Comparison of ENCODE assay signal across 7 mouse cellular contexts in genomic region chr7:30562526-30563116, GRCm38 (mm10). TPM values are rescaled to one million over a fixed set of nuclear protein-coding genes. Genes with fewer than 3 reads are reported as not detected.
DNase-seq lines count a peak whose midpoint lies in the region; ATAC-seq and TF ChIP-seq lines count a peak whose summit lies in the region.

No protein-coding gene starts in this region.

- no peaks in the 10 kb centered on the region for H3K79me2 ChIP-seq in liver, adult 2 months (ENCODE audit: control insufficient read depth, insufficient read depth, low read length)

- peak; percentile 10 for ATAC-seq in erythroid progenitor cell, adult 5-6 weeks (replicated peaks; ENCODE audit: low FRiP score, poor library complexity, severe bottlenecking)
- ATAC-seq in limb, embryonic 14.5 days (ENCODE audit: low FRiP score, low read depth), result no peak; the same call in 1 of the 2 replicates
- ATAC-seq in neutrophil, adult 5-6 weeks (ENCODE audit: extremely low read depth, insufficient number of reproducible peaks, low FRiP score, poor library complexity, severe bottlenecking), result peak; percentile 2; the same call in 1 of the 2 replicates

- peak overlapping the region; percentile 48 for H3K4me2 ChIP-seq in limb, embryonic 14.5 days (replicated peaks; ENCODE audit: low read depth, low read length, severe bottlenecking)

- no peaks in the 10 kb centered on the region for H3K36me3 ChIP-seq in liver, adult 2 months (ENCODE audit: control insufficient read depth, insufficient read depth, low read length)
- H3K36me3 ChIP-seq in limb, embryonic 14.5 days (ENCODE audit: control insufficient read depth, insufficient read depth, low read length), result peaks cover 26% of the 10 kb centered on the region

- WGBS in liver, adult 2 months, result under 1% methylated on average over 27 of the region's 27 CpGs
- WGBS in limb, embryonic 14.5 days, result 1% methylated on average over 27 of the region's 27 CpGs

- TF ChIP-seq POLR2A in liver, adult 2 months (IDR thresholded peaks at IDR 0.05; ENCODE audit: extremely low read depth, insufficient read depth, low read length), result no peak
- TF ChIP-seq POLR2A in bone marrow macrophage, adult 2 months (IDR thresholded peaks at IDR 0.05; ENCODE audit: borderline replicate concordance, low read depth, low read length), result no peak
- TF ChIP-seq POLR2A in limb, embryonic 14.5 days (IDR thresholded peaks at IDR 0.05; ENCODE audit: borderline replicate concordance, extremely low read depth, insufficient read depth, insufficient read length), result no peak

- H3K4me1 ChIP-seq in liver, adult 2 months (ENCODE audit: control insufficient read depth, insufficient read depth, low read length), result peaks cover 15% of the 10 kb centered on the region
- peaks cover 15% of the 10 kb centered on the region for H3K4me1 ChIP-seq in bone marrow macrophage, adult 2 months (ENCODE audit: control insufficient read depth, insufficient read depth, low read length)
- H3K4me1 ChIP-seq in limb, embryonic 14.5 days (ENCODE audit: control insufficient read depth, insufficient read depth, low read length), result peaks cover 16% of the 10 kb centered on the region

- H3K9ac ChIP-seq in liver, adult 2 months (ENCODE audit: low read depth, low read length), result peak overlapping the region; percentile 83
- H3K9ac ChIP-seq in limb, embryonic 14.5 days (ENCODE audit: low read depth, low read length, severe bottlenecking), result peak overlapping the region; percentile 55

- peak overlapping the region; percentile 85 for H3K27ac ChIP-seq in liver, adult 2 months (replicated peaks; ENCODE audit: insufficient read depth, low read depth, low read length)
- H3K27ac ChIP-seq in bone marrow macrophage, adult 2 months (ENCODE audit: insufficient read depth, low read depth, low read length), result peak overlapping the region; percentile 62
- peak overlapping the region; percentile 86 for H3K27ac ChIP-seq in limb, embryonic 14.5 days (replicated peaks; ENCODE audit: low read depth, low read length)

- no peaks in the 10 kb centered on the region for H3K27me3 ChIP-seq in liver, adult 2 months (ENCODE audit: control insufficient read depth, insufficient read depth, low read length)
- H3K27me3 ChIP-seq in limb, embryonic 14.5 days (ENCODE audit: control insufficient read depth, insufficient read depth, low read length), result no peaks in the 10 kb centered on the region

- peak overlapping the region; percentile 61 for H3K4me3 ChIP-seq in liver, adult 2 months (ENCODE audit: insufficient read depth, low read depth, low read length)
- H3K4me3 ChIP-seq in bone marrow macrophage, adult 2 months (ENCODE audit: insufficient read depth, low read length), result peak overlapping the region; percentile 67
- peak overlapping the region; percentile 74 for H3K4me3 ChIP-seq in limb, embryonic 14.5 days (replicated peaks; ENCODE audit: low read length)

- TF ChIP-seq CTCF in liver, adult 2 months (IDR thresholded peaks at IDR 0.05; ENCODE audit: low read depth, low read length), result no peak
- no peak for TF ChIP-seq CTCF in bone marrow macrophage, adult 2 months (IDR thresholded peaks at IDR 0.05; ENCODE audit: low read depth, low read length)

- peak; percentile 56 for DNase-seq in liver, adult 2 months (ENCODE audit: extremely low read depth, low read depth, low spot score)
- no peak for DNase-seq in liver
- DNase-seq in limb, embryonic 14.5 days (ENCODE audit: low spot score), result peak; percentile 3
- DNase-seq in ovary, postnatal 14 days (ENCODE audit: low spot score), result no peak

- no peaks in the 10 kb centered on the region for H3K9me3 ChIP-seq in limb, embryonic 14.5 days (ENCODE audit: control insufficient read depth, low read length)

RNA-seq across cellular contexts. Expression of gene U2af1l4, which starts 0.5 kb away (rescaled TPM):
- total RNA-seq in liver, adult 2 months (2014; rRNA removed), result 12.4 and 16.2 TPM in 2 replicates
- 31.3 and 34.6 TPM in 2 replicates for polyA plus RNA-seq in liver, adult 2 months (2012; rRNA removed)
- polyA plus RNA-seq in bone marrow macrophage, adult 2 months (2012; ENCODE audit: insufficient read depth, insufficient read length, missing spikeins), result 62.1 and 74.5 TPM in 2 replicates
- 8.4 and 43.6 TPM in 2 replicates for total RNA-seq in erythroid progenitor cell, adult 5-6 weeks (2015; ENCODE audit: low replicate concordance)
- 40.8 and 59.9 TPM in 2 replicates for total RNA-seq in erythroid progenitor cell, adult 5-6 weeks (2017; ENCODE audit: low replicate concordance)
- polyA plus RNA-seq in limb, embryonic 14.5 days (2012; rRNA removed), result 71.8 and 75.8 TPM in 2 replicates
- polyA plus RNA-seq in limb, embryonic 14.5 days (2014; fragmentation: Nextera tagmentation; extraction: Ambion mirVana), result 95.6 and 99.2 TPM in 2 replicates
- total RNA-seq in neutrophil, adult 5-6 weeks (2017), result 67.3 and 69.4 TPM in 2 replicates

RNA-seq across cellular contexts. Expression of gene Gm49396, which starts 0.5 kb away (rescaled TPM):
- 1.9 and 2.8 TPM in 2 replicates for total RNA-seq in liver, adult 2 months (2014; rRNA removed)
- polyA plus RNA-seq in liver, adult 2 months (2012; rRNA removed), result 0.70 and 0.91 TPM in 2 replicates
- polyA plus RNA-seq in bone marrow macrophage, adult 2 months (2012; ENCODE audit: insufficient read depth, insufficient read length, missing spikeins), result 7.9 and 12.2 TPM in 2 replicates
- 3.2 and 4.2 TPM in 2 replicates for total RNA-seq in erythroid progenitor cell, adult 5-6 weeks (2015; ENCODE audit: low replicate concordance)
- 6.8 and 7.2 TPM in 2 replicates for total RNA-seq in erythroid progenitor cell, adult 5-6 weeks (2017; ENCODE audit: low replicate concordance)
- polyA plus RNA-seq in limb, embryonic 14.5 days (2012; rRNA removed), result 7.3 and 8.9 TPM in 2 replicates
- polyA plus RNA-seq in limb, embryonic 14.5 days (2014; fragmentation: Nextera tagmentation; extraction: Ambion mirVana), result 5.0 and 7.4 TPM in 2 replicates
- total RNA-seq in neutrophil, adult 5-6 weeks (2017), result 20.0 and 20.3 TPM in 2 replicates

RNA-seq across cellular contexts. Expression of gene Psenen, which starts 0.8 kb away (rescaled TPM):
- total RNA-seq in liver, adult 2 months (2014; rRNA removed), result 34.9 and 38.0 TPM in 2 replicates
- 126 and 149 TPM in 2 replicates for polyA plus RNA-seq in liver, adult 2 months (2012; rRNA removed)
- polyA plus RNA-seq in bone marrow macrophage, adult 2 months (2012; ENCODE audit: insufficient read depth, insufficient read length, missing spikeins), result 204 and 236 TPM in 2 replicates
- total RNA-seq in erythroid progenitor cell, adult 5-6 weeks (2015; ENCODE audit: low replicate concordance), result 67.4 and 73.8 TPM in 2 replicates
- total RNA-seq in erythroid progenitor cell, adult 5-6 weeks (2017; ENCODE audit: low replicate concordance), result 32.9 and 98.7 TPM in 2 replicates
- polyA plus RNA-seq in limb, embryonic 14.5 days (2012; rRNA removed), result 141 and 161 TPM in 2 replicates
- polyA plus RNA-seq in limb, embryonic 14.5 days (2014; fragmentation: Nextera tagmentation; extraction: Ambion mirVana), result 136 and 137 TPM in 2 replicates
- total RNA-seq in neutrophil, adult 5-6 weeks (2017), result 166 and 194 TPM in 2 replicates

RNA-seq across cellular contexts. Expression of gene Igflr1, which starts 2.6 kb away (rescaled TPM):
- total RNA-seq in liver, adult 2 months (2014; rRNA removed), result 0.55 TPM in 1 of 2 replicates, not detected in the other
- 2.3 and 4.2 TPM in 2 replicates for polyA plus RNA-seq in liver, adult 2 months (2012; rRNA removed)
- polyA plus RNA-seq in bone marrow macrophage, adult 2 months (2012; ENCODE audit: insufficient read depth, insufficient read length, missing spikeins), result 1.3 and 2.1 TPM in 2 replicates
- 5.4 and 24.7 TPM in 2 replicates for total RNA-seq in erythroid progenitor cell, adult 5-6 weeks (2015; ENCODE audit: low replicate concordance)
- total RNA-seq in erythroid progenitor cell, adult 5-6 weeks (2017; ENCODE audit: low replicate concordance), result 3.3 TPM in 1 of 2 replicates, not detected in the other
- 5.2 and 6.0 TPM in 2 replicates for polyA plus RNA-seq in limb, embryonic 14.5 days (2012; rRNA removed)
- polyA plus RNA-seq in limb, embryonic 14.5 days (2014; fragmentation: Nextera tagmentation; extraction: Ambion mirVana), result 1.7 and 4.9 TPM in 2 replicates
- not detected in 2 replicates for total RNA-seq in neutrophil, adult 5-6 weeks (2017)

RNA-seq across cellular contexts. Expression of gene Lin37, which starts 3.0 kb away (rescaled TPM):
- total RNA-seq in liver, adult 2 months (2014; rRNA removed), result 2.7 and 4.0 TPM in 2 replicates
- polyA plus RNA-seq in liver, adult 2 months (2012; rRNA removed), result 18.8 and 22.4 TPM in 2 replicates
- polyA plus RNA-seq in bone marrow macrophage, adult 2 months (2012; ENCODE audit: insufficient read depth, insufficient read length, missing spikeins), result 29.6 and 44.3 TPM in 2 replicates
- 31.4 and 56.2 TPM in 2 replicates for total RNA-seq in erythroid progenitor cell, adult 5-6 weeks (2015; ENCODE audit: low replicate concordance)
- 12.5 and 22.3 TPM in 2 replicates for total RNA-seq in erythroid progenitor cell, adult 5-6 weeks (2017; ENCODE audit: low replicate concordance)
- 35.8 and 38.7 TPM in 2 replicates for polyA plus RNA-seq in limb, embryonic 14.5 days (2012; rRNA removed)
- 38.5 and 45.8 TPM in 2 replicates for polyA plus RNA-seq in limb, embryonic 14.5 days (2014; fragmentation: Nextera tagmentation; extraction: Ambion mirVana)
- 22.0 and 41.4 TPM in 2 replicates for total RNA-seq in neutrophil, adult 5-6 weeks (2017)

Comparison
In these comparisons a context has a peak if more than half of its experiments do, and no peak if none do; other contexts are left out.
1. DNase-seq: peak in liver, adult 2 months (single experiment) and limb, embryonic 14.5 days (single experiment); none in liver (single experiment) and ovary, postnatal 14 days (single experiment).
2. Peak in every context shown above with its lines, with median percentiles within 50 percentile points of each other: H3K27ac ChIP-seq and H3K4me3 ChIP-seq.